Comparison of ENCODE assay signal across 9 mouse cellular contexts in genomic region chr11:46431129-46431528, GRCm38 (mm10). TPM values are rescaled to one million over a fixed set of nuclear protein-coding genes. Genes with fewer than 3 reads are reported as not detected.
A peak's percentile ranks its signal among the peaks of the same experiment; 100 is the strongest.
DNase-seq lines count a peak whose midpoint lies in the region; ATAC-seq and TF ChIP-seq lines count a peak whose summit lies in the region.
"Had no signal": no experiment of that assay in that cellular context is flagged by ENCODE, and none has a peak within 500 bp of the region (broad histone marks: within the 10 kb centered on the region; RNA-seq: fewer than 3 reads in every experiment).

No protein-coding gene starts in this region.

- H3K4me1 ChIP-seq in MEL (ENCODE audit: control insufficient read depth in 1 of 2, insufficient read depth in 2 of 2, low read length in 2 of 2) = peaks cover 8 to 9% of the 10 kb centered on the region in 2 experiments
- peaks cover 2% of the 10 kb centered on the region; the same call in 1 of the 2 replicates for H3K4me1 ChIP-seq in forebrain, embryonic 13.5 days
- H3K4me1 ChIP-seq: lung, embryonic 15.5 days had no signal

- H3K36me3 ChIP-seq in MEL (ENCODE audit: control insufficient read depth in 1 of 2, insufficient read depth in 2 of 2, low read length in 2 of 2) = peaks cover 0 to 17% of the 10 kb centered on the region in 2 experiments; a peak in 2 of 4 replicates
- H3K36me3 ChIP-seq in forebrain, embryonic 13.5 days (ENCODE audit: poor library complexity, severe bottlenecking) = no peaks in the 10 kb centered on the region
- H3K36me3 ChIP-seq: lung, embryonic 15.5 days had no signal

- 21% methylated on average over 3 of the region's 3 CpGs for WGBS in forebrain, embryonic 13.5 days

- TF ChIP-seq EP300 in MEL (IDR thresholded peaks at IDR 0.05; ENCODE audit: low read depth in 1 of 2, low read length in 2 of 2) = no peak

- H3K4me2 ChIP-seq in forebrain, embryonic 13.5 days = no peak overlapping the region
- H3K4me2 ChIP-seq: lung, embryonic 15.5 days had no signal

- H3K4me3 ChIP-seq in MEL (ENCODE audit: control insufficient read depth in 1 of 2, insufficient read depth in 1 of 2, low read depth in 2 of 2, low read length in 2 of 2) = no peak overlapping the region
- no peak overlapping the region for H3K4me3 ChIP-seq in forebrain, embryonic 13.5 days
- H3K4me3 ChIP-seq in layer of hippocampus, adult 2 months = no peak overlapping the region
- H3K4me3 ChIP-seq: lung, embryonic 15.5 days had no signal

- peak; percentile 90 for ATAC-seq in cerebellum, adult (ENCODE audit: insufficient number of reproducible peaks, low FRiP score, low TSS enrichment)
- peak; percentile 94 for ATAC-seq in forebrain, embryonic 13.5 days
- peak; percentile 89 to 96 for ATAC-seq in hematopoietic stem cell, adult 5-6 weeks (replicated peaks in 1 of 2; ENCODE audit: insufficient read depth in 1 of 2, low FRiP score in 2 of 2, low TSS enrichment in 1 of 2, low read depth in 1 of 2, poor library complexity in 2 of 2, severe bottlenecking in 2 of 2)

- H3K9me3 ChIP-seq in MEL (replicated peaks; ENCODE audit: insufficient read depth, low read length) = no peaks in the 10 kb centered on the region
- H3K9me3 ChIP-seq in forebrain, embryonic 13.5 days (replicated peaks) = no peaks in the 10 kb centered on the region
- H3K9me3 ChIP-seq: lung, embryonic 15.5 days had no signal

- no peaks in the 10 kb centered on the region for H3K27me3 ChIP-seq in MEL (ENCODE audit: control insufficient read depth in 1 of 2, insufficient read depth in 2 of 2, low read length in 2 of 2)
- no peaks in the 10 kb centered on the region for H3K27me3 ChIP-seq in forebrain, embryonic 13.5 days
- H3K27me3 ChIP-seq: lung, embryonic 15.5 days had no signal

- no peak overlapping the region for H3K27ac ChIP-seq in MEL (ENCODE audit: control insufficient read depth, low read depth, low read length)
- no peak overlapping the region for H3K27ac ChIP-seq in forebrain, embryonic 13.5 days
- peak overlapping the region; percentile 82 for H3K27ac ChIP-seq in layer of hippocampus, adult 2 months
- H3K27ac ChIP-seq: lung, embryonic 15.5 days had no signal

- peak; percentile 77 for TF ChIP-seq RAD21 in MEL (IDR thresholded peaks at IDR 0.05; ENCODE audit: low read depth, low read length)

- H3K79me2 ChIP-seq in MEL (ENCODE audit: control insufficient read depth, insufficient read depth, low read length, poor library complexity) = no peaks in the 10 kb centered on the region

- DNase-seq in MEL (ENCODE audit: low read depth, low spot score) = peak; percentile 92
- peak; percentile 88 to 89 for DNase-seq in layer of hippocampus, adult 2 months (ENCODE audit: low spot score in 2 of 2)
- peak; percentile 44 to 61 for DNase-seq in lung, adult 18-20 months
- DNase-seq in ovary, adult 18-20 months (ENCODE audit: low spot score) = peak; percentile 50
- peak; percentile 58 for DNase-seq in testis, postnatal 14 days (ENCODE audit: low spot score)

- TF ChIP-seq POLR2A in MEL (IDR thresholded peaks at IDR 0.05; ENCODE audit: control insufficient read depth in 1 of 2, insufficient read depth in 1 of 2, low read depth in 1 of 2, low read length in 2 of 2, poor library complexity in 1 of 2) = no peak

- peak; percentile 86 to 92 (median 86) for TF ChIP-seq CTCF in MEL (IDR thresholded peaks at IDR 0.05 in 2 of 3, conservative IDR thresholded peaks at IDR 0.05 in 1 of 3; ENCODE audit: control insufficient read depth in 1 of 3, insufficient read depth in 1 of 3, low read depth in 2 of 3, low read length in 3 of 3, poor library complexity in 1 of 3, severe bottlenecking in 1 of 3)
- TF ChIP-seq CTCF in layer of hippocampus, adult 2 months (conservative IDR thresholded peaks at IDR 0.05) = peak; percentile 94

- no peak overlapping the region for H3K9ac ChIP-seq in MEL (ENCODE audit: control insufficient read depth, low read depth, low read length, poor library complexity, severe bottlenecking)
- H3K9ac ChIP-seq in forebrain, embryonic 13.5 days = no peak overlapping the region
- H3K9ac ChIP-seq: lung, embryonic 15.5 days had no signal

TF ChIP-seq in MEL, 35 proteins besides CTCF, POLR2A, EP300 and RAD21:
- TF ChIP-seq ZNF384 (IDR thresholded peaks at IDR 0.05; ENCODE audit: low read depth, low read length) (peak; percentile 26; the same call in 1 of the 2 replicates), MAFK (IDR thresholded peaks at IDR 0.05; ENCODE audit: borderline replicate concordance, low read depth, low read length) (no peak), SMC3 (IDR thresholded peaks at IDR 0.05; ENCODE audit: low read depth, low read length) (peak; percentile 81), ZC3H11A (IDR thresholded peaks at IDR 0.05; ENCODE audit: low read depth, low read length) (peak; percentile 61), USF2 (IDR thresholded peaks at IDR 0.05; ENCODE audit: borderline replicate concordance in 1 of 2, insufficient read depth in 1 of 2, low read depth in 1 of 2, low read length in 2 of 2) (no peak)

RNA-seq across cellular contexts. Expression of gene Med7, which starts 5.6 kb away (rescaled TPM):
- 50.6 and 57.8 TPM in 2 replicates for total RNA-seq in MEL (2012; rRNA removed)
- polyA plus RNA-seq in MEL (2012; ENCODE audit: insufficient read depth in 1 of 2, insufficient read length in 2 of 2, low read depth in 1 of 2, low replicate concordance in 2 of 2, missing spikeins in 1 of 2) = 10 to 100 TPM in 1 of 2 experiments, not detected in 1; 56.5 TPM
- polyA plus RNA-seq in forebrain, embryonic 13.5 days (2015; fragmentation: Nextera tagmentation; extraction: Ambion mirVana) = 94.8 and 95.0 TPM in 2 replicates
- 35.3 and 36.8 TPM in 2 replicates for total RNA-seq in hematopoietic stem cell, adult 5-6 weeks (2017)
- 10 to 100 TPM; 34.4 to 36.1 TPM for total RNA-seq in layer of hippocampus, adult 2 months (2021)

RNA-seq across cellular contexts. Expression of gene Havcr2, which starts 23.6 kb away (rescaled TPM):
- total RNA-seq in MEL (2012; rRNA removed) = 1.7 and 2.1 TPM in 2 replicates
- 1 to 10 TPM in 1 of 2 experiments, not detected in 1; 1.3 TPM for polyA plus RNA-seq in MEL (2012; ENCODE audit: insufficient read depth in 1 of 2, insufficient read length in 2 of 2, low read depth in 1 of 2, low replicate concordance in 2 of 2, missing spikeins in 1 of 2)
- polyA plus RNA-seq in forebrain, embryonic 13.5 days (2015; fragmentation: Nextera tagmentation; extraction: Ambion mirVana) = 0.06 and 0.23 TPM in 2 replicates
- 5.2 and 5.9 TPM in 2 replicates for total RNA-seq in hematopoietic stem cell, adult 5-6 weeks (2017)
- total RNA-seq in layer of hippocampus, adult 2 months (2021) = 1 to 10 TPM; 2.2 to 2.8 TPM

RNA-seq across cellular contexts. Expression of gene Fam71b, which starts 34.8 kb away (rescaled TPM):
- not detected in 2 replicates for total RNA-seq in MEL (2012; rRNA removed)
- not detected for polyA plus RNA-seq in MEL (2012; ENCODE audit: insufficient read depth in 1 of 2, insufficient read length in 2 of 2, low read depth in 1 of 2, low replicate concordance in 2 of 2, missing spikeins in 1 of 2)
- polyA plus RNA-seq in forebrain, embryonic 13.5 days (2015; fragmentation: Nextera tagmentation; extraction: Ambion mirVana) = not detected in 2 replicates
- not detected in 2 replicates for total RNA-seq in hematopoietic stem cell, adult 5-6 weeks (2017)
- not detected for total RNA-seq in layer of hippocampus, adult 2 months (2021)

RNA-seq across cellular contexts. Expression of gene Itk, which starts 41.8 kb away (rescaled TPM):
- total RNA-seq in MEL (2012; rRNA removed) = not detected in 2 replicates
- polyA plus RNA-seq in MEL (2012; ENCODE audit: insufficient read depth in 1 of 2, insufficient read length in 2 of 2, low read depth in 1 of 2, low replicate concordance in 2 of 2, missing spikeins in 1 of 2) = not detected
- polyA plus RNA-seq in forebrain, embryonic 13.5 days (2015; fragmentation: Nextera tagmentation; extraction: Ambion mirVana) = not detected in 2 replicates
- 2.9 and 6.0 TPM in 2 replicates for total RNA-seq in hematopoietic stem cell, adult 5-6 weeks (2017)
- under 1 TPM; 0.27 to 0.38 TPM for total RNA-seq in layer of hippocampus, adult 2 months (2021)
